Mouse (Mus musculus): Measurements from ENCODE around the gene Huwe1.

GRCm38 (mm10) chrX:151947781-151948180 is 147.2 kb downstream of the Huwe1 start:
- no peak for TF ChIP-seq CTCF (IDR thresholded peaks at IDR 0.05; ENCODE audit: low read depth)
- no peak for TF ChIP-seq EP300 (IDR thresholded peaks at IDR 0.05; ENCODE audit: low read depth)
